Mouse (Mus musculus): ENCODE data around the gene Prox2.

DNA sequence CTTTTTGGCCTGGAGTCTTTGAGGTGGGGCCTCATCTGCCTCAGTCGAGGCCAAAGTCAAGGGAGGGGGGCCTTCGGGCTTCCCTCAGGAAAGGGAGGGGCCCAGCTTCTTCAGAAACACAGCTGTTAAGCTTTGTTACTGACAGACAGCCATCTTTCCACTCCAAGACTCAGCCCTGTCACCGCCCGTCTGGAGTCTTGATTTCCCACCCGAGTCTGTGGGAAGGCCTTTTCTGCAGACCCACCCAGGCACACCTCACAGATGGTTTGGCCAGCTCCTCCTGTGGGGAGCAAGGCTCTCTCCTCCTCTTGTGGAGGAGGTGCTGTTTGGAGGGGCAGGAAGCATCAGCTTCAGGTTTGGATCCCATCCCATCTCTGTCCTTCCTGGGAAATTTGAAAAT is 49.0 kb upstream of the Prox2 start:
- TF ChIP-seq CTCF (IDR thresholded peaks at IDR 0.05; ENCODE audit: borderline replicate concordance, control insufficient read depth, extremely low read depth, insufficient read depth, low read length, poor library complexity) (no peak), POLR2A (IDR thresholded peaks at IDR 0.05; ENCODE audit: control insufficient read depth, extremely low read depth, insufficient read depth, low read length, poor library complexity) (no peak)
